Mouse (Mus musculus) erythroblast, embryonic 14.5 days (primary cell): ENCODE results near the gene Ccdc163.

ENCODE experiments used
- GATA1 ChIP-seq: IDR thresholded peaks from 2 replicates; pipeline ENCODE4 v1.6.1; 2012; ENCODE audit warnings: low read length, inconsistent platforms, mixed read lengths
- TAL1 ChIP-seq: IDR thresholded peaks from 3 replicates; pipeline ENCODE4 v1.6.1; 2012; ENCODE audit warnings: low read length, inconsistent platforms, mixed read lengths

GRCm38 (mm10) chr4:116781366-116781765 lies 73.1 kb downstream of the Ccdc163 start:
- no peak for TF ChIP-seq TAL1
- no peak for TF ChIP-seq GATA1
